Mouse (Mus musculus) hindbrain, embryonic 11.5 days (tissue): ENCODE measurements around the gene Rars2. TPM values are rescaled to one million over a fixed set of nuclear protein-coding genes. Genes with fewer than 3 reads are reported as not detected.

Experiments
- ATAC-seq: fragments of 200-750 bp; cut with Nextera tagmentation; 2 replicates; pipeline ENCODE4 v1.8.0; 2017; ENCODE audit warnings: mild to moderate bottlenecking, moderate TSS enrichment, moderate library complexity; ENCODE audit not compliant: low FRiP score
- DNase-seq: peaks from one replicate; pipeline ENCODE4 v3.0.0-alpha.2; 2015; ENCODE audit warnings: low spot score
- H3K27ac ChIP-seq: fragments of 300-500 bp; sonication (generic); 2 replicates; pipeline ENCODE4 v1.5.1; 2014; ENCODE audit warnings: mild to moderate bottlenecking, low read depth, low read length
- H3K27me3 ChIP-seq: fragments of 300-500 bp; sonication (generic); 2 replicates; pipeline ENCODE4 v1.6.1; 2014; ENCODE audit warnings: mild to moderate bottlenecking, low read length, moderate library complexity, mixed read lengths; ENCODE audit not compliant: control insufficient read depth, insufficient read depth
- H3K36me3 ChIP-seq: fragments of 300-500 bp; sonication (generic); 2 replicates; pipeline ENCODE4 v1.6.1; 2014; ENCODE audit warnings: mild to moderate bottlenecking, low read length, moderate library complexity, mixed read lengths; ENCODE audit not compliant: control insufficient read depth, insufficient read depth
- H3K4me1 ChIP-seq: fragments of 300-500 bp; sonication (generic); replicated peaks from 2 replicates; pipeline ENCODE4 v1.6.1; 2014; ENCODE audit warnings: low read length, mixed read lengths; ENCODE audit not compliant: control insufficient read depth, insufficient read depth
- H3K4me2 ChIP-seq: fragments of 300-500 bp; sonication (generic); replicated peaks from 2 replicates; pipeline ENCODE4 v1.6.1; 2014; ENCODE audit warnings: mild to moderate bottlenecking, low read depth, low read length
- H3K4me3 ChIP-seq: fragments of 300-500 bp; sonication (generic); 2 replicates; pipeline ENCODE4 v1.5.1; 2014; ENCODE audit warnings: low read depth, low read length
- H3K9ac ChIP-seq: fragments of 300-500 bp; sonication (generic); 2 replicates; pipeline ENCODE4 v1.6.1; 2014; ENCODE audit warnings: low read depth, low read length
- H3K9me3 ChIP-seq: fragments of 300-500 bp; sonication (generic); 2 replicates; pipeline ENCODE4 v1.6.1; 2016; ENCODE audit warnings: low read length; ENCODE audit not compliant: control insufficient read depth
- WGBS: fragments of 180-500 bp; shearing (Covaris S2); extraction: QIAGEN DNeasy Blood & Tissue Kit; methylation state at CpG from one replicate; pipeline ENCODE4 v1.1.7; 2014; 5-methylcytosine and 5-hydroxymethylcytosine counted together
- polyA plus RNA-seq: library from polyadenylated mRNA; unstranded; fragments of >200 nt; fragmentation: Nextera tagmentation; extraction: Ambion mirVana; gene quantifications from 2 replicates; pipeline ENCODE4 v1.2.1, GENCODE M21; 2014

Rars2 gene
- polyA plus RNA-seq, 1 experiment from 2014 or later: 69.4 TPM

DNA sequence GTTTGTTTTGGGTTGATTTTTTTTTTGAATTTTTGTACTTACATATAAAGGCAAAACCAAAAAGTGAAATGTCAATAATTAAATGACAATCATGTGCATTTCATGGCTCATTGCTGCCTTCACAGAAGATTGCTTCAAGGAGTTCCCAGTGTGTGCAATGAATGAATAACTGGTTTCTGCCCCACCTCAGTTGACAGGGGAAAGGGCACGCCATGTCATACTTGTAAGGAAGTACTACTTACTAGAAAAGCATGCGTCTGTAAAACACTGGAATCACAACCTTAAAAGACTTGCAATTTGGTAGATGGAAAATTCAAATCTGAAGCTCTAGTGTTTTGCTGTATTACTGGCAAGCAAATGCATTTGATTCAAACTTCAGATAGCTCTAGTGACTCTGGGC lies 44.3 kb downstream of the Rars2 start:
- no peak overlapping the region for H3K9ac ChIP-seq
- no peaks in the 10 kb centered on the region for H3K9me3 ChIP-seq
- H3K27ac ChIP-seq: no peak overlapping the region
- H3K36me3 ChIP-seq: peaks cover 13% of the 10 kb centered on the region
- H3K4me2 ChIP-seq: no peak overlapping the region
- no peak for ATAC-seq
- 90% methylated on average over 2 of the region's 2 CpGs for WGBS
- DNase-seq: no peak
- H3K4me3 ChIP-seq: no peak overlapping the region
- H3K4me1 ChIP-seq: no peaks in the 10 kb centered on the region
- H3K27me3 ChIP-seq: no peaks in the 10 kb centered on the region

DNA sequence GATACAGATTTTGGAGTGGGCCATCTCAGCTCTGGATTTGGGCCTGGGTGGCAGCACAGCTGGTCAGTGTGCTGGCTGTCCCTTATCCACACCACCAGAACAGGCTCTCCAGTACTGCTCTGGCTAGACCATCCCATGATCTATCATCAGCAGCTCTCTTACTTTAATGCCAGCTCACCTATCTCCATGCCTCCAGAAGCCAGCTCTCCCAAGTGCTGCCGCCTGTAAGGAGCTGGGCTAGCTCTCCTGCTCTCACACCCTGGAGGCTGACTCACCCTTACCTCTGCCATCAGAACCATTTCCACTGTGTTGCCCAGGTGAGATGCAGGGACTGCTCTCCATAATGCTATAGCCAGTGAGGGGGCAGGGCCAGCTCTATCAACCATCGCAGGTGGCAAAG lies 46.8 kb downstream of the Rars2 start:
- ATAC-seq: no peak
- H3K27me3 ChIP-seq: no peaks in the 10 kb centered on the region

DNA sequence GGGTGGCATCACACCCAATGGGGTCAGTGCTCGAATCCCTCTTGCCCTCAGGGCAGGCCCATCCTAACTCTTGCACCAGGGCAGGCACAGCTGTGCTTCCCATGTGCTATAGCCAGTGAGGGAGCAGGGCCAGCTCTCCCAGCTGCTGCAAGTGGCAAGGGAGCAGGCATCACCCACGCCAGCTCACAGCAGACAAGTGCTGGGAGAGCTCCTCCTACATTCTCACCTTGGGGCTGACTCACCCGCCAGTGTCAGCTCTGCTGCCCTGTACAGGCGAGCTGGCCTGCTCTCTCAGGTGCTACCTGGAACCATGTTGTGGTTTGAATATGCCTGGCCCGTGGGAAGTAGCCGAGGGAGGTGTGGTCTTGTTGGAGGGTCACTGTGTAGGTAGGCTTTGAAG lies 47.2 kb downstream of the Rars2 start:
- Histone ChIP-seq H3K9me3 (no peaks in the 10 kb centered on the region), H3K4me3 (no peak overlapping the region), H3K36me3 (peaks cover 15% of the 10 kb centered on the region), H3K27ac (no peak overlapping the region), H3K27me3 (no peaks in the 10 kb centered on the region), H3K9ac (no peak overlapping the region), H3K4me1 (no peaks in the 10 kb centered on the region), H3K4me2 (no peak overlapping the region)
- WGBS: 90% methylated on average over 6 of the region's 6 CpGs
- ATAC-seq: no peak
- DNase-seq: no peak

More for the DNA sequence above, 46.8 kb downstream of the Rars2 start:
- no peak overlapping the region for H3K4me3 ChIP-seq
- no peak overlapping the region for H3K4me2 ChIP-seq
- H3K36me3 ChIP-seq: peaks cover 15% of the 10 kb centered on the region
- H3K27ac ChIP-seq: no peak overlapping the region
- H3K4me1 ChIP-seq: no peaks in the 10 kb centered on the region
- no peak overlapping the region for H3K9ac ChIP-seq
- no peak for DNase-seq
- no peaks in the 10 kb centered on the region for H3K9me3 ChIP-seq
- whole genome bisulfite sequencing: 97% methylated on average over 2 of the region's 2 CpGs

DNA sequence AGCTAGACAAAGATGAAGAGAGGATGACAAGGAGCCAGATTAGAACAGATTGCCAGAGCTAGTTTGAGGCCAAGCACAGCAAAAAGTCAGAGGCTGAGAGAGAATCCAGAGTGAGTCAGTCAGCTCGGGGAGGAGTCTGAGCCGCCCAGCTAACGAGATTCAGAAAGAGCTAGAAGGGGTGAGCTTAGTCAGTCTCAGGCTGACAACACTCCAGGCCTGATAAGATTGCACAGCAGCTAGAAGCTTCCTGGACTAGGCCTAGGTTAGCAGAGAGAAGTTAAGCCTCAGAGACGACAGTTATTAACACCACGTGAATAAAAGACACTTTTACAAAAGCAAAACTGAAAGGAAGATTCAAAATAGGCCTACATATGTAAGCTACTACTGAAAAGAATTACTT lies 53.2 kb downstream of the Rars2 start:
- no peak overlapping the region for H3K9ac ChIP-seq
- WGBS: 94% methylated on average over 5 of the region's 5 CpGs
- H3K9me3 ChIP-seq: no peaks in the 10 kb centered on the region
- no peak overlapping the region for H3K27ac ChIP-seq
- no peak for ATAC-seq
- no peaks in the 10 kb centered on the region for H3K4me1 ChIP-seq
- no peak overlapping the region for H3K4me2 ChIP-seq
- peaks cover 7% of the 10 kb centered on the region; the same call in 1 of the 2 replicates for H3K36me3 ChIP-seq
- no peaks in the 10 kb centered on the region for H3K27me3 ChIP-seq
- DNase-seq: no peak
- no peak overlapping the region for H3K4me3 ChIP-seq

DNA sequence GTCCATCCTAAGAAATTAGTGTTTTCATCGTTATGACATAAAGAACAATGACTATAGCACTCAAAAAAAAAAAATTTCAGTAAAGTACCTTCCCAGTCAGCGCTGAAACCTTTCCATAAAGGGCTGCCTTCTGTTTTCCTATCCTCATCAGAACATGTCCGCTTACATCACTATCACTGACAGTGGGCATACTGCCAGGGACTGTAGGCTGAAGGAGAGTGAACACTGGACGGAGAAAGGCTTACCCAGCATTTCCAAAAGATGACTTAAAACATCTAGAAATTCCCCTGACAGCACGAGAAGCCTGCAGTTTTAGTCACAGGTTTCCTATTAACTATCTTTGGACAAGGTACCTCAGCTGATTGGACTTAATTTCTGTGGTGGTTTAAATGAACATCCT lies 59.0 kb downstream of the Rars2 start:
- H3K4me2 ChIP-seq: no peak overlapping the region
- no peaks in the 10 kb centered on the region for H3K9me3 ChIP-seq
- H3K4me1 ChIP-seq: no peaks in the 10 kb centered on the region
- H3K27ac ChIP-seq: no peak overlapping the region
- ATAC-seq: no peak
- H3K36me3 ChIP-seq: no peaks in the 10 kb centered on the region; the same call in 1 of the 2 replicates
- no peak overlapping the region for H3K4me3 ChIP-seq
- H3K9ac ChIP-seq: no peak overlapping the region
- DNase-seq: no peak
- no peaks in the 10 kb centered on the region for H3K27me3 ChIP-seq
- 95% methylated on average over 5 of the region's 5 CpGs for WGBS

DNA sequence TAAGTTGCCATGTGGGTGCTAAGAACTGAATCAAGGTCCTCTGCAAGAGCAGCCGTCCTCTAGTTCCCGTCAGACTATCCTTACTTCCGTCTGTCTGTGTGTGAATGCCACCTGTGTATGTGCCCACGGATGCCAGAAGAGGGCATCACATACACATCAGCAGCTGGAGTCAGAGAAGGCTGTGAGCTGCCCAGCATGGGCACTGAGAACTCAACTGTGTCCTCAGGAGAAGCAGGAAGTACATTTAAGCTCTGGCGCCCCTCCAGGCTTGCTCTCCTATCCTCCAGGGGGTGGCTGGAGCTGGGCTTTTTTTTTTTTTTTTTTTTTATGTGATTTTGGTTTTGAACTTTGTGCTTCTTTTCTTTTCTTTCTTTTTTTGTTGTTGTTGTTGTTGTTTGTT lies 65.8 kb downstream of the Rars2 start:
- Histone ChIP-seq H3K27ac (no peak overlapping the region), H3K4me3 (no peak overlapping the region), H3K27me3 (no peaks in the 10 kb centered on the region), H3K4me2 (no peak overlapping the region), H3K9me3 (no peaks in the 10 kb centered on the region), H3K9ac (no peak overlapping the region), H3K36me3 (no peaks in the 10 kb centered on the region), H3K4me1 (no peaks in the 10 kb centered on the region)
- ATAC-seq (no peak), DNase-seq (no peak)
- 86% methylated on average over 5 of the region's 5 CpGs for WGBS

DNA sequence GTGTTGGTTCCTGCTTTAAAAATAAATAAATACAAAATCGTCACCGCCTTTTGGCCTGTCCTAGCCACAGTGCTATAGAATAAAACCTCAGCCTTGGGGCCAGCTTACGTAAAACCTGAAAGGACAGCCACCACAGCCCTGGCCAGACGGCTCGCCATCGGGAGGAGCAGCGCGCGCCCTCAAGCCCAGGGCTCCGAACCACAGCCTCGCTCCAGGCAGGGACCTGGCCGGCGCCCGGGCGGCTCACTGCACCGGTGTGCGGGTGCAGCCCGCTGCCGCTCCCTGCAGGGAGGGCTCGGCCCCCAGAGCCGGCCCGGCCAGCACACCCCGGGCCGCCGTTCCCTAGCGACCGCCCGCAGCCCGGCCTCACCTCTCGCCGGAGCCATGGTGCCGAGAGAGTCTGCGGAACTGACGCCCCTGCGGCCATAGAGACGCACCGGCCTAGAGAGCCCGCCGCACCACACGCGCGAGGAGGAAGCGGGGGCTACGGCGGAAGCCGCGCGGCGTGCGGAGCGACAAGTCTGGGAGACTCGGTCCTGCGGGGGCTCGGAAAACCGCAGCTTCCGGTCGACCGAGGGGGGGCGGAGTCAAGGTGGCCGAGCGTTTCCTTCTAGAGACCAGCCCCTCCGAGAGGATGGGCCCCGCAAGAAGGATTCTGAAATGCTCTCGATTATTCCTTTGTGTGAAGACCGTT lies 72.3 kb downstream of the Rars2 start, which contains the start of gene Slc35a1:
Slc35a1 (minus strand) TSS at position 565 of the 694 bp plus-strand sequence.
- WGBS: under 1% methylated on average over 61 of the region's 65 CpGs
- ATAC-seq: peak; percentile 98

DNA sequence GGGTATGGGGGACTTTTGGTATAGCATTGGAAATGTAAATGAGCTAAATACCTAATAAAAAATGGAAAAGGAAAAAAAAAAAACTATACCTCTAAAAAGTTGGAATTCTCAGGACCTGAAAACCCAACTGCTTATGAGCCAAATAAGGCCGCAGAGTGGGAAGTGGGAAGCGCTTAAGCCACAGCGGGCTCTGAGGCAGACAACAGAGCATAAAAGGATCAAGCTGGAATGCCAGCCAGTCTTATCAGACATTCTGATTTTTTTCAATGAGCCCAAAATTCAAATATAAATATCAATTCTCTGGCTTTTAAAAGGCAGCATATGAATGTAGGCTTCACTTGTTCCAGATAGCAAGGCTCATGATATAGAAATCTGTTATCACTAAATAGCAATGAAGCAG lies 73.3 kb downstream of the Rars2 start:
- H3K9me3 ChIP-seq: no peaks in the 10 kb centered on the region
- no peaks in the 10 kb centered on the region for H3K4me1 ChIP-seq
- H3K9ac ChIP-seq: no peak overlapping the region
- H3K4me3 ChIP-seq: no peak overlapping the region
- no peak for ATAC-seq
- DNase-seq: peak; percentile 9
- WGBS: 86% methylated on average over 3 of the region's 3 CpGs
- no peak overlapping the region for H3K4me2 ChIP-seq
- H3K27ac ChIP-seq: no peak overlapping the region
- H3K36me3 ChIP-seq: no peaks in the 10 kb centered on the region
- H3K27me3 ChIP-seq: no peaks in the 10 kb centered on the region

More for the DNA sequence above, 72.3 kb downstream of the Rars2 start, which contains the start of gene Slc35a1:
- peak; percentile 91 for DNase-seq
- Histone ChIP-seq H3K4me1 (no peaks in the 10 kb centered on the region), H3K27ac (peak within 1 kb of the TSS; percentile 96), H3K4me3 (peak within 1 kb of the TSS; percentile 73), H3K9ac (peak within 1 kb of the TSS; percentile 94), H3K36me3 (no peaks in the 10 kb centered on the region), H3K4me2 (peak within 1 kb of the TSS; percentile 47), H3K9me3 (no peaks in the 10 kb centered on the region), H3K27me3 (no peaks in the 10 kb centered on the region)

DNA sequence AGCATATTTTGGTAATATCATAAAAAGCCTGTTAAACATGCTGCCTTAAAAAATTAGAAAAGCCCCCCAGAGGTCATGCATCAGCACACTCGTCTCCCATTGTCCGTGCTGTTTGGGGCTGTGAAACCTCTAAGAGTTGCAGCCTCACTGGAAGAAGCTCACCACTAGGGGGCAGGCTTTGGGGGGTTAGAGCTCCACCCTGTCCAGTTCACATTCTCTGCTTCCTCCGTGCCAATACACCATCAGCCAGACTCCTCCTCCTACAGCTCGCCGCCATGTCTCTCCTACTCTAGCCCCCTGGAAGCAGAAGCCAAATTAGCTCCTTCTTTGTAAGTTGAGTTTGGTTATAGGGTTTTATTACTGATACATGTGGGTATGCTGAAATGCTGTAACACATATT lies 86.8 kb downstream of the Rars2 start:
- ATAC-seq (no peak), DNase-seq (peak; percentile 73)
- no peak overlapping the region for H3K4me2 ChIP-seq
- no peaks in the 10 kb centered on the region for H3K27me3 ChIP-seq
- H3K4me1 ChIP-seq: no peaks in the 10 kb centered on the region
- no peaks in the 10 kb centered on the region for H3K9me3 ChIP-seq
- H3K4me3 ChIP-seq: no peak overlapping the region
- WGBS: 53% methylated on average over 5 of the region's 5 CpGs
- H3K36me3 ChIP-seq: no peaks in the 10 kb centered on the region
- H3K9ac ChIP-seq: no peak overlapping the region
- no peak overlapping the region for H3K27ac ChIP-seq
